Mouse (Mus musculus): Measurements from ENCODE around the gene Fat4. TPM values are rescaled to one million over a fixed set of nuclear protein-coding genes. Genes with fewer than 3 reads are reported as not detected.

Fat4 gene
- polyA plus RNA-seq, 1 experiment from 2014 or later: 6.8 TPM

DNA sequence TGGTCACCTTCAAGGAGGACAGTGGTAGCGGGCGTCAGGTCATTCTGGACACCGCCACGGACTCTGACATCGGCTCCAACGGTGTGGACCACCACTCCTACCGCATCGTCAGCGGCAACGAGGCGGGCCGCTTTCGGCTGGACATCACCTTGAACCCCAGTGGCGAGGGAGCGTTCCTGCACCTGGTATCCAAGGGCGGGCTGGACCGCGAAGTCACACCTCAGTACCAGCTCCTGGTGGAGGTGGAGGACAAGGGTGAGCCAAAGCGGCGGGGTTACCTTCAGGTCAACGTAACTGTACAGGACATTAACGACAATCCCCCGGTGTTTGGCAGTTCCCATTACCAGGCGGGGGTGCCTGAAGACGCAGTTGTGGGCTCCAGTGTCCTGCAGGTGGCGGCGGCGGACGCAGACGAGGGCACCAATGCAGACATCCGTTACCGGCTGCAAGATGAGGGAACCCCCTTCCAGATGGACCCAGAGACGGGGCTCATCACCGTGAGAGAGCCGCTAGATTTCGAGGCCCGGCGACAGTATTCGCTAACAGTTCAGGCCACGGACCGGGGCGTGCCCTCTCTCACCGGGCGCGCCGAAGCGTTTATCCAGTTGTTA lies 746 bp downstream of the Fat4 start:
- H3K4me1 ChIP-seq (ENCODE audit: control insufficient read depth, insufficient read depth, low read depth, low read length): peaks cover 21% of the 10 kb centered on the region
- peak overlapping the region; percentile 80 for H3K4me3 ChIP-seq (ENCODE audit: low read length)
- ATAC-seq: peak; percentile 43
- H3K36me3 ChIP-seq (ENCODE audit: control insufficient read depth, insufficient read depth, low read length): peaks cover 7% of the 10 kb centered on the region; the same call in 1 of the 2 replicates
- peak overlapping the region; percentile 91 for H3K9ac ChIP-seq (ENCODE audit: low read depth, low read length)
- H3K27ac ChIP-seq (ENCODE audit: low read depth, low read length): peak overlapping the region; percentile 96
- H3K27me3 ChIP-seq (replicated peaks; ENCODE audit: control insufficient read depth, insufficient read depth, low read length): no peaks in the 10 kb centered on the region
- H3K9me3 ChIP-seq (ENCODE audit: control insufficient read depth, low read length): no peaks in the 10 kb centered on the region
- peak overlapping the region; percentile 93 for H3K4me2 ChIP-seq (ENCODE audit: low read length)
- under 1% methylated on average over 47 of the region's 47 CpGs for WGBS

GRCm38 (mm10) chr3:38888111-38888510 lies 1.4 kb downstream of the Fat4 start:
- Histone ChIP-seq H3K27ac (ENCODE audit: low read depth, low read length) (peak overlapping the region; percentile 96), H3K9me3 (ENCODE audit: control insufficient read depth, low read length) (no peaks in the 10 kb centered on the region), H3K4me1 (ENCODE audit: control insufficient read depth, insufficient read depth, low read depth, low read length) (peaks cover 21% of the 10 kb centered on the region), H3K4me3 (ENCODE audit: low read length) (peak overlapping the region; percentile 80), H3K9ac (ENCODE audit: low read depth, low read length) (peak overlapping the region; percentile 91), H3K36me3 (ENCODE audit: control insufficient read depth, insufficient read depth, low read length) (peaks cover 7% of the 10 kb centered on the region; the same call in 1 of the 2 replicates), H3K27me3 (replicated peaks; ENCODE audit: control insufficient read depth, insufficient read depth, low read length) (no peaks in the 10 kb centered on the region), H3K4me2 (ENCODE audit: low read length) (peak overlapping the region; percentile 93)
- peak; percentile 5; the same call in 1 of the 2 replicates for ATAC-seq
- WGBS: 7% methylated on average over 23 of the region's 24 CpGs

DNA sequence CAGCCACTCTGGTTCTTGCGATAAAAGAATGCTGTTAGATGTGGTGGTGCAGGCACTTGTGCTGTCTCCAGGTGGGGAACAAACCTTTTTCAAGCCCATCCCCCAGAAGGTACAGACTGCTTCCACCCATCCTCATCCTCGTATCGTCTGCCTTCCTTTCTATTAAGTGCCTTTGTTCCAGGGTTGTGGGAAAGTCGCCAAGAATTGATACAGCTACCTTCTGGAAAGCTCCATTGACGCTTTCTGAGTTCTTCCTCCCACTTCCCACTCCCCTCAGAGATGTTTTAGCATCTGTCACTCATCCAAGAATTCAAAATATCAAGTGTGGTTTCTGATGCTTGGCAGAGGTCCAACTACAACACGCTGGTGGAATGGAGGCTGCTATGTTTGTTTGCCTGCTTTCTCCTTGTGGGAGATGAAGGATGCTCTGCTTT lies 6.1 kb downstream of the Fat4 start:
- Histone ChIP-seq H3K4me3 (ENCODE audit: low read length) (peak overlapping the region; percentile 50), H3K27ac (ENCODE audit: low read depth, low read length) (peak overlapping the region; percentile 73), H3K27me3 (replicated peaks; ENCODE audit: control insufficient read depth, insufficient read depth, low read length) (no peaks in the 10 kb centered on the region), H3K4me1 (ENCODE audit: control insufficient read depth, insufficient read depth, low read depth, low read length) (peaks cover 18% of the 10 kb centered on the region), H3K9me3 (ENCODE audit: control insufficient read depth, low read length) (no peaks in the 10 kb centered on the region), H3K4me2 (ENCODE audit: low read length) (peak overlapping the region; percentile 93), H3K36me3 (ENCODE audit: control insufficient read depth, insufficient read depth, low read length) (peaks cover 7% of the 10 kb centered on the region; the same call in 1 of the 2 replicates), H3K9ac (ENCODE audit: low read depth, low read length) (peak overlapping the region; percentile 65)
- peak; percentile 28 for ATAC-seq
- WGBS: 4% methylated on average over 6 of the region's 6 CpGs

DNA sequence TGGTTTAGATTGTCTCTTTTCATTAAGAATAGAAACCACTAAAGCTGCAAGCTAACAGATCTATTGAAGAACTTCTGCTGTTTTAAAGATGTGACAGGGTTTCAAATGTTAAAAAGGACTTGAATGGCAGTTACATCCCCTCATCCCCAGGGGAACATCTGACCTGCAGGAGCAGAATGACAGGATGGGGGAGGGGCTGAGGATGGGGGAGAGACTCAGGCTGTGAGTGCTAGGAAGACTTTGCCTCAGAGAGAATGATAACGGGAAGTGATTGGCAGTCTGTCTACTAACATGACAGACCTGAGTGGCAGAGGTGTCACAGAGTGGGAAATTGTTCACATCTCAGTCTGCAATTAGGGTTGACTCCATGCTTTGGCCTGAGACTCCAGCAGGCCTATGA lies 14.1 kb downstream of the Fat4 start:
- no peaks in the 10 kb centered on the region for H3K9me3 ChIP-seq (ENCODE audit: control insufficient read depth, low read length)
- no peak for ATAC-seq
- WGBS: 13% methylated on average over 1 of the region's 1 CpGs
- H3K36me3 ChIP-seq (ENCODE audit: control insufficient read depth, insufficient read depth, low read length): no peaks in the 10 kb centered on the region
- no peaks in the 10 kb centered on the region for H3K27me3 ChIP-seq (replicated peaks; ENCODE audit: control insufficient read depth, insufficient read depth, low read length)
- H3K4me3 ChIP-seq (ENCODE audit: low read length): no peak overlapping the region
- no peak overlapping the region for H3K4me2 ChIP-seq (ENCODE audit: low read length)
- H3K9ac ChIP-seq (ENCODE audit: low read depth, low read length): no peak overlapping the region
- no peak overlapping the region for H3K27ac ChIP-seq (ENCODE audit: low read depth, low read length)
- no peaks in the 10 kb centered on the region; the same call in 1 of the 2 replicates for H3K4me1 ChIP-seq (ENCODE audit: control insufficient read depth, insufficient read depth, low read depth, low read length)

GRCm38 (mm10) chr3:38906832-38907231 lies 20.1 kb downstream of the Fat4 start:
- ATAC-seq: no peak
- Histone ChIP-seq H3K36me3 (ENCODE audit: control insufficient read depth, insufficient read depth, low read length) (no peaks in the 10 kb centered on the region; the same call in 1 of the 2 replicates), H3K4me3 (ENCODE audit: low read length) (no peak overlapping the region), H3K9me3 (ENCODE audit: control insufficient read depth, low read length) (no peaks in the 10 kb centered on the region), H3K27me3 (replicated peaks; ENCODE audit: control insufficient read depth, insufficient read depth, low read length) (no peaks in the 10 kb centered on the region), H3K27ac (ENCODE audit: low read depth, low read length) (no peak overlapping the region), H3K9ac (ENCODE audit: low read depth, low read length) (no peak overlapping the region), H3K4me2 (ENCODE audit: low read length) (no peak overlapping the region), H3K4me1 (ENCODE audit: control insufficient read depth, insufficient read depth, low read depth, low read length) (peaks cover 14% of the 10 kb centered on the region)
- WGBS: 57% methylated on average over 3 of the region's 3 CpGs

GRCm38 (mm10) chr3:38907676-38908425 lies 21.1 kb downstream of the Fat4 start:
- Histone ChIP-seq H3K27me3 (replicated peaks; ENCODE audit: control insufficient read depth, insufficient read depth, low read length) (no peaks in the 10 kb centered on the region), H3K9me3 (ENCODE audit: control insufficient read depth, low read length) (no peaks in the 10 kb centered on the region), H3K4me2 (ENCODE audit: low read length) (peak overlapping the region; percentile 58), H3K4me3 (ENCODE audit: low read length) (peak overlapping the region; percentile 24), H3K4me1 (ENCODE audit: control insufficient read depth, insufficient read depth, low read depth, low read length) (peaks cover 17% of the 10 kb centered on the region), H3K36me3 (ENCODE audit: control insufficient read depth, insufficient read depth, low read length) (no peaks in the 10 kb centered on the region; the same call in 1 of the 2 replicates), H3K27ac (ENCODE audit: low read depth, low read length) (peak overlapping the region; percentile 64), H3K9ac (ENCODE audit: low read depth, low read length) (peak overlapping the region; percentile 54)
- WGBS: 9% methylated on average over 14 of the region's 14 CpGs
- peak; percentile 53; the same call in 1 of the 2 replicates for ATAC-seq

DNA sequence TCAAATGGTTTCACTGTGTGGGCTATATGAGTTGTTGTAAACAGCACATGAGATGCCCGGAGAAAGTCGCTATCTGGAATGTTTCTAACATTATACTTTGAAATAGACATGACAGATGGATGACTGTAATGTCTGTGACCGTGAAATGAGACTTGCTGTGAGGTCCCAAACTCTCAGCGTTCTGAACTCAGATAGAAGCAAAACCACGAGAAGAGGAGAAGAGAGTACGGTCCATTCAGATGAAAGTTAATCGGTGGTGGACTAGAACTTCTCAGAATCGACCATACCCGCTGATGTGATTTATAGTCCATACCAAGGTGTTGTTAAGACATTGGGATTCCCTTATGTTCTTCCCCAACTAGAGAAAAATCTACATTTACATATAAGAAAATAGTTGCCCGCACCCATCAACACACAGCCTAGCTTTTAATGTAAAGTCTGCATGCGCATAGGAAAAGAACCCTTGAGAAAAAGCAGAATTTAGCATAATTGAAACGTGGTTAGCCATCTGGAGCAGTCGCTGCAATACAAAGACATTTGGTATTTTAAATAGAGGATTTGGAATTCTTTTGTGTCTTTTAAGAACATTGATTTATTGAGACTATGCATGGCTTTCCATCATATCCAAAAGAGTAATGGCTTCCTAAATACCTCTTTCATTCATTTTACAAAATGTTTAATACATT lies 21.8 kb downstream of the Fat4 start:
- H3K27me3 ChIP-seq (replicated peaks; ENCODE audit: control insufficient read depth, insufficient read depth, low read length): no peaks in the 10 kb centered on the region
- 26% methylated on average over 13 of the region's 13 CpGs for WGBS
- H3K27ac ChIP-seq (ENCODE audit: low read depth, low read length): peak overlapping the region; percentile 64; the same call in 1 of the 2 replicates
- no peaks in the 10 kb centered on the region; the same call in 1 of the 2 replicates for H3K36me3 ChIP-seq (ENCODE audit: control insufficient read depth, insufficient read depth, low read length)
- H3K4me2 ChIP-seq (ENCODE audit: low read length): peak overlapping the region; percentile 58
- H3K9ac ChIP-seq (ENCODE audit: low read depth, low read length): no peak overlapping the region; the same call in 1 of the 2 replicates
- no peaks in the 10 kb centered on the region for H3K9me3 ChIP-seq (ENCODE audit: control insufficient read depth, low read length)
- 0 out of 2 replicates have a peak, but pooled peaks have one; percentile 25 for ATAC-seq
- peaks cover 23% of the 10 kb centered on the region for H3K4me1 ChIP-seq (ENCODE audit: control insufficient read depth, insufficient read depth, low read depth, low read length)
- H3K4me3 ChIP-seq (ENCODE audit: low read length): peak overlapping the region; percentile 24; the same call in 1 of the 2 replicates

- H3K36me3 ChIP-seq (ENCODE audit: control insufficient read depth, insufficient read depth, low read length): no peaks in the 10 kb centered on the region; the same call in 1 of the 2 replicates
- no peaks in the 10 kb centered on the region for H3K9me3 ChIP-seq (ENCODE audit: control insufficient read depth, low read length)
- H3K4me1 ChIP-seq (ENCODE audit: control insufficient read depth, insufficient read depth, low read depth, low read length): peaks cover 19% of the 10 kb centered on the region
- H3K4me2 ChIP-seq (ENCODE audit: low read length): no peak overlapping the region
- ATAC-seq: peak; percentile 64
- WGBS: 24% methylated on average over 5 of the region's 5 CpGs
- no peaks in the 10 kb centered on the region for H3K27me3 ChIP-seq (replicated peaks; ENCODE audit: control insufficient read depth, insufficient read depth, low read length)
- no peak overlapping the region for H3K27ac ChIP-seq (ENCODE audit: low read depth, low read length)
- H3K4me3 ChIP-seq (ENCODE audit: low read length): no peak overlapping the region
- no peak overlapping the region for H3K9ac ChIP-seq (ENCODE audit: low read depth, low read length)
Observed at GRCm38 (mm10) chr3:38912768-38913487, 26.2 kb downstream of the Fat4 start.
